24 mouse cellular contexts compared by ENCODE assay signal in the genomic region with DNA sequence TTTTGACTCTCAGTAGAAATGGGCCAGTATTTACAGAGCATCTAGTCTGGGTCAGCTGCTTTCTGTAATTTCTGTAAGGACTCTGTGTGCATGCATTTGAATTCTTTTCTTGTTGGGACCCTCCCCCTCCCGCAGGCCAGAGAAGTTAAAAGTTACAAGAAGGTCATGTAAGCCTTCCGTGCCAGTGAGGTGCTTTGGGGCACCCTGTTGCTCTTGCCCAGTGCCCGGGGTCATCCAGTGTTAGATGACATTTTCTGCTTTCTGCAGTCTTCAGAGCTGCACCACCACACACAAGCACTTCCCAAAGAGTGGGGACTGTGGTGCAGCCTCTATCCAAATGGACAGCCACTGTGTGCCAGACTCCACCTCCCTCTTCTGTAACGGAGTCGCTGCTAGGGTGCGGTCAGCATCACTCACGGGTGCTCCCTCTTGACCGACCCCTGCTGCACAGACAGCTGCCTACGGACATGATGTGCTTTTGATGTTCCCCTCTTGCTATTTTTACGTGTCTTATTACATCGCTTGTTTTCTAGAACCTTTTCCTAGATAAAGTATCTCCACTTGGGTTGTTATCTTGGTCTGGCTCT. TPM values are rescaled to one million over a fixed set of nuclear protein-coding genes. Genes with fewer than 3 reads are reported as not detected.
DNase-seq lines count a peak whose midpoint lies in the region; ATAC-seq and TF ChIP-seq lines count a peak whose summit lies in the region.
"Had no signal": no experiment of that assay in that cellular context is flagged by ENCODE, and none has a peak within 500 bp of the region (broad histone marks: within the 10 kb centered on the region; RNA-seq: fewer than 3 reads in every experiment).

No protein-coding gene starts in this region.

- ATAC-seq in heart, embryonic 15.5 days (replicated peaks; ENCODE audit: insufficient number of reproducible peaks, insufficient read depth, low FRiP score, low read depth): 0 out of 2 replicates have a peak, but pooled peaks have one; percentile 14
- ATAC-seq in lung, embryonic 14.5 days (ENCODE audit: insufficient read depth): peak; percentile 14; the same call in 1 of the 2 replicates
- ATAC-seq: hindbrain, embryonic 16.5 days; intestine, embryonic 16.5 days; liver, embryonic 12.5 days had no signal

- H3K4me2 ChIP-seq in heart, embryonic 15.5 days: 0 out of 2 replicates have a peak overlapping the region, but pooled peaks have one; percentile 22
- H3K4me2 ChIP-seq in lung, embryonic 14.5 days: no peak overlapping the region
- H3K4me2 ChIP-seq: embryonic facial prominence, embryonic 15.5 days; limb, embryonic 12.5 days; liver, embryonic 12.5 days; midbrain, embryonic 12.5 days; neural tube, embryonic 12.5 days had no signal

- WGBS in heart, embryonic 15.5 days: 37% methylated on average over 11 of the region's 11 CpGs
- WGBS in lung, embryonic 14.5 days: 55% methylated on average over 11 of the region's 11 CpGs

- peak overlapping the region; percentile 53 for H3K27ac ChIP-seq in heart, embryonic 15.5 days
- no peak overlapping the region for H3K27ac ChIP-seq in lung, embryonic 14.5 days (ENCODE audit: low read depth)
- H3K27ac ChIP-seq: embryonic facial prominence, embryonic 15.5 days; forebrain, embryonic 10.5 days; gastrocnemius, adult 2 months; limb, embryonic 12.5 days; liver, embryonic 12.5 days; midbrain, embryonic 12.5 days; neural tube, embryonic 12.5 days had no signal

- no peak overlapping the region for H3K4me3 ChIP-seq in heart, embryonic 15.5 days
- no peak overlapping the region for H3K4me3 ChIP-seq in lung, embryonic 14.5 days (ENCODE audit: low read depth, low read length)
- H3K4me3 ChIP-seq: embryonic facial prominence, embryonic 15.5 days; forebrain, embryonic 10.5 days; gastrocnemius, adult 2 months; limb, embryonic 12.5 days; liver, embryonic 12.5 days; midbrain, embryonic 12.5 days; neural tube, embryonic 12.5 days had no signal

- peaks cover 27% of the 10 kb centered on the region; the same call in 1 of the 2 replicates for H3K36me3 ChIP-seq in heart, embryonic 15.5 days
- H3K36me3 ChIP-seq in lung, embryonic 14.5 days (ENCODE audit: insufficient read depth): peaks cover 66% of the 10 kb centered on the region

- no peak for TF ChIP-seq CTCF in lung, embryonic 14.5 days (IDR thresholded peaks at IDR 0.05; ENCODE audit: low read depth)

- H3K27me3 ChIP-seq in heart, embryonic 15.5 days: no peaks in the 10 kb centered on the region
- no peaks in the 10 kb centered on the region for H3K27me3 ChIP-seq in lung, embryonic 14.5 days (ENCODE audit: insufficient read depth, low read length)
- H3K27me3 ChIP-seq: embryonic facial prominence, embryonic 15.5 days; limb, embryonic 12.5 days; liver, embryonic 12.5 days; midbrain, embryonic 12.5 days; neural tube, embryonic 12.5 days had no signal

- no peak overlapping the region for H3K9ac ChIP-seq in heart, embryonic 15.5 days
- H3K9ac ChIP-seq in lung, embryonic 14.5 days: no peak overlapping the region
- H3K9ac ChIP-seq: embryonic facial prominence, embryonic 15.5 days; limb, embryonic 12.5 days; liver, embryonic 12.5 days; midbrain, embryonic 12.5 days; neural tube, embryonic 12.5 days had no signal

- no peaks in the 10 kb centered on the region for H3K9me3 ChIP-seq in heart, embryonic 15.5 days (replicated peaks)
- H3K9me3 ChIP-seq in lung, embryonic 14.5 days (ENCODE audit: low read depth, low read length): no peaks in the 10 kb centered on the region
- H3K9me3 ChIP-seq: embryonic facial prominence, embryonic 15.5 days; forebrain, embryonic 10.5 days; G1E; limb, embryonic 12.5 days; liver, embryonic 12.5 days; midbrain, embryonic 12.5 days; neural tube, embryonic 12.5 days had no signal

- peaks cover 11% of the 10 kb centered on the region for H3K4me1 ChIP-seq in heart, embryonic 15.5 days (replicated peaks)
- no peaks in the 10 kb centered on the region for H3K4me1 ChIP-seq in lung, embryonic 14.5 days (ENCODE audit: insufficient read depth)
- H3K4me1 ChIP-seq: liver, embryonic 12.5 days; midbrain, embryonic 12.5 days; neural tube, embryonic 12.5 days had no signal

- DNase-seq in heart, adult 8-10 months (ENCODE audit: low spot score): no peak
- DNase-seq in lung, embryonic 14.5 days: no peak
- no peak for DNase-seq in lung, postnatal 14 days
- peak; percentile 28 for DNase-seq in R1 (ENCODE audit: low read depth, low spot score)
- no peak for DNase-seq in gastrocnemius, postnatal 25 days
- no peak for DNase-seq in embryo, embryonic 10.5 days (ENCODE audit: low spot score)
- DNase-seq: adrenal gland, postnatal 36 days; cerebellum, adult 11-12 months; cerebellum, postnatal 14 days; embryo, embryonic 11 days; gastrocnemius, adult 2 months; lung, adult 2 months; lung, postnatal 4 days had no signal

RNA-seq across cellular contexts. Expression of a gene that starts 16.4 kb away (rescaled TPM):
- polyA plus RNA-seq in heart, embryonic 15.5 days (2015; fragmentation: Nextera tagmentation; extraction: Ambion mirVana): 4.6 and 7.1 TPM in 2 replicates
- 10 to 100 TPM; 11.8 to 17.0 (median 14.4) TPM for total RNA-seq in heart, adult 8-10 months (2022)
- 1.6 and 1.8 TPM in 2 replicates for polyA plus RNA-seq in lung, embryonic 14.5 days (2014; fragmentation: Nextera tagmentation; extraction: Ambion mirVana)
- total RNA-seq in gastrocnemius, postnatal 25 days (2021): under 1 TPM; 0.54 to 0.56 TPM
- total RNA-seq: G1E; granulocyte monocyte progenitor cell, adult 5-6 weeks had no signal
- polyA plus RNA-seq: G1E had no signal

Comparison
In these comparisons a context has a peak if more than half of its experiments do, and no peak if none do; other contexts are left out.
1. RNA of a gene that starts 16.4 kb away (total RNA-seq): 11.8 to 17.0 TPM in heart, adult 8-10 months; 0.54 to 0.56 TPM in gastrocnemius, postnatal 25 days; every median in the first group is over 4 times any median in the second.